Mouse (Mus musculus) heart, embryonic 14.5 days (tissue): ENCODE measurements around the gene Slc9a8. TPM values are rescaled to one million over a fixed set of nuclear protein-coding genes. Genes with fewer than 3 reads are reported as not detected.

Source experiments
- ATAC-seq: fragments of 200-750 bp; cut with Nextera tagmentation; 2 replicates; pipeline ENCODE4 v1.8.0; 2017; ENCODE audit warnings: low read depth, moderate TSS enrichment; ENCODE audit not compliant: insufficient number of reproducible peaks, insufficient read depth, low FRiP score
- H3K27ac ChIP-seq, 2 experiments: fragments of 200-500 bp in 1 of 2; fragments of 300-500 bp in 1 of 2; sonication (generic) in 1 of 2; replicated peaks in 1 of 2; 2 replicates each; pipeline ENCODE4 v1.5.1; 2012 to 2014; ENCODE audit warnings: low read depth in 2 of 2, low read length in 2 of 2, control low read depth in 1 of 2, mild to moderate bottlenecking in 1 of 2, mixed read lengths in 1 of 2; ENCODE audit not compliant: control insufficient read depth in 1 of 2, insufficient read depth in 1 of 2
- H3K27me3 ChIP-seq: fragments of 300-500 bp; sonication (generic); 2 replicates; pipeline ENCODE4 v1.6.1; 2014; ENCODE audit warnings: mild to moderate bottlenecking, low read length, control low read depth; ENCODE audit not compliant: control insufficient read depth, insufficient read depth
- H3K36me3 ChIP-seq: fragments of 300-500 bp; sonication (generic); 2 replicates; pipeline ENCODE4 v1.6.1; 2014; ENCODE audit warnings: mild to moderate bottlenecking, control low read depth, low read length, mixed read lengths; ENCODE audit not compliant: control insufficient read depth, insufficient read depth
- H3K4me1 ChIP-seq, 2 experiments: fragments of 200-500 bp in 1 of 2; fragments of 300-500 bp in 1 of 2; sonication (generic) in 1 of 2; 2 replicates each; pipeline ENCODE4 v1.6.1; 2012 to 2014; ENCODE audit warnings: low read length in 2 of 2, control low read depth in 1 of 2, mixed read lengths in 1 of 2; ENCODE audit not compliant: control insufficient read depth in 2 of 2, insufficient read depth in 2 of 2
- H3K4me2 ChIP-seq: fragments of 300-500 bp; sonication (generic); 2 replicates; pipeline ENCODE4 v1.6.1; 2014; ENCODE audit warnings: mild to moderate bottlenecking, low read length
- H3K4me3 ChIP-seq, 2 experiments: fragments of 200-500 bp in 1 of 2; fragments of 300-500 bp in 1 of 2; sonication (generic) in 1 of 2; 2 replicates each; pipeline ENCODE4 v1.5.1; 2012 to 2014; ENCODE audit warnings: low read length in 2 of 2, mild to moderate bottlenecking in 2 of 2, control low read depth in 1 of 2, low read depth in 1 of 2, moderate library complexity in 1 of 2; ENCODE audit not compliant: control insufficient read depth in 1 of 2, insufficient read depth in 1 of 2
- H3K9ac ChIP-seq: fragments of 300-500 bp; sonication (generic); 2 replicates; pipeline ENCODE4 v1.6.1; 2014; ENCODE audit warnings: mild to moderate bottlenecking, low read length
- H3K9me3 ChIP-seq: fragments of 300-500 bp; sonication (generic); 2 replicates; pipeline ENCODE4 v1.6.1; 2016; ENCODE audit warnings: low read length, control low read depth; ENCODE audit not compliant: control insufficient read depth
- WGBS: fragments of 180-500 bp; shearing (Covaris S2); extraction: QIAGEN DNeasy Blood & Tissue Kit; methylation state at CpG from one replicate; pipeline ENCODE4 v1.1.7; 2014; 5-methylcytosine and 5-hydroxymethylcytosine counted together
- polyA plus RNA-seq: library from polyadenylated mRNA; unstranded; fragments of >200 nt; fragmentation: Nextera tagmentation; extraction: Ambion mirVana; gene quantifications from 2 replicates; pipeline ENCODE4 v1.2.1, GENCODE M21; 2014

Gene Slc9a8
- polyA plus RNA-seq, 1 experiment from 2014 or later = 19.3 TPM

- H3K9me3 ChIP-seq = no peaks in the 10 kb centered on the region
- no peak overlapping the region for H3K4me3 ChIP-seq
- 92% methylated on average over 5 of the region's 5 CpGs for WGBS
- H3K27me3 ChIP-seq = no peaks in the 10 kb centered on the region
- no peak overlapping the region for H3K4me2 ChIP-seq
- peaks cover 79% of the 10 kb centered on the region for H3K36me3 ChIP-seq
- no peak overlapping the region for H3K9ac ChIP-seq
- H3K27ac ChIP-seq = no peak overlapping the region
- ATAC-seq = no peak
- no peaks in the 10 kb centered on the region for H3K4me1 ChIP-seq
Measured at GRCm38 (mm10) chr2:167436371-167436770, 14.9 kb downstream of the Slc9a8 start.

DNA sequence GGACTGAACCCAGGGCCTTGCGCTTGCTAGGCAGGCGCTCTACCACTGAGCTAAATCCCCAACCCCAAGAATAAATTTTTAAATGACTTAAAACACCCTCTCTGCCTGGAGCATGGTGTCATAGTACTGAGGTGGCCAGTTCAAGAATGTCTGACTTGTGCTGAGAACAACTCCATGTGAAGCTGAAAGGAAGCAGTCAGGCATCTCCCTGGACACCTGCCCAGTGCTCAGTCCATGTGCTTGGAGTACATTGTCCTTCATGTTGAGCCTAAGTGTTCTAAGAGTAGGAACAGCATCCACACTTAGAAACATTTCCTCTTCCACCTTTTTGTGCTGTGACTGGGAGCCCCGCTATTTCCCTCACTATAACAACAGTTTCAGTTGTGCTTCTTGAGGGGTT, 17.9 kb downstream of the Slc9a8 start:
- Histone ChIP-seq H3K27me3 (no peaks in the 10 kb centered on the region), H3K4me2 (no peak overlapping the region), H3K27ac (no peak overlapping the region), H3K9ac (no peak overlapping the region), H3K36me3 (peaks cover 84% of the 10 kb centered on the region), H3K4me3 (no peak overlapping the region), H3K4me1 (no peaks in the 10 kb centered on the region), H3K9me3 (no peaks in the 10 kb centered on the region)
- WGBS = 90% methylated on average over 3 of the region's 3 CpGs
- no peak for ATAC-seq

DNA sequence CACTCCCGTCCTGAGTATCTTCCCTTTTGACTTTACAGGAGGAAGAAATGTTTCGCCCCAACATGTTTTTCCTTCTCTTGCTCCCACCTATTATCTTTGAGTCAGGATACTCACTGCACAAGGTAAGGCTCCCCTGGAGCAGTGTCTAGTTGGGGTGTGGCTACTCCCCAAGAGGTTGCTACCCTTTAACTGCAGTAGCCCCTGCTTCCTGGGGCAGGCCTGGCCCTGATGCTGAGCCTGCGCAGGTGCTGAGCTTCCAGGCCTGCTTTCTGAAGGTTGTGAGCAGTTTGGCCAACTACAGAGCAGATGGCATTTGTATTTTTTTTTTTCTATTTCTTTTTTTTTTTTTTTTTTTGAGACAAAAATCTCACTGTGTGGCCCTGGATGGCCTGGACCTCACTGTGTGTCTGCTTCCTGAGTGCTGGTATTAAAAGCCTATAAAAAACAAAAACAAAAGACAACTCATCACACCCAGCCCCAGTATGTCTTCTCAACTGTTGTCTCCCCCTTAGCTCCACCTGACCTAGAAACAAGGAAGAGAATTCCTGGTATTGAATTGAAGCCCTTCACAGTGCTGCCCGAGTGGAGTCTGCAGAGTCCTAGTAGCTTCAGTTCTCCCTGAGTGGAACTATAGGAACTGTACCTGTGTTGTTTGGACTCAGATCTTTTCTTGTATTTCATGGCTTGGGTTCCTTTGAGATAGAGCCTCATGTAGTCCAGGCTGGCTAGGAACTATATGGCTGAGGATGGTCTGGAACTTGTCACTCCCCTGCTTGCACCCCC, 22.1 kb downstream of the Slc9a8 start:
- ATAC-seq = no peak

GRCm38 (mm10) chr2:167445911-167446780, 24.6 kb downstream of the Slc9a8 start:
- peaks cover 93% of the 10 kb centered on the region for H3K36me3 ChIP-seq
- ATAC-seq = no peak
- H3K4me1 ChIP-seq = peaks cover 3 to 7% of the 10 kb centered on the region in 2 experiments; a peak in 3 of 4 replicates
- H3K9ac ChIP-seq = no peak overlapping the region
- H3K4me2 ChIP-seq = no peak overlapping the region
- H3K27me3 ChIP-seq = no peaks in the 10 kb centered on the region
- H3K9me3 ChIP-seq = no peaks in the 10 kb centered on the region
- WGBS = 70% methylated on average over 20 of the region's 20 CpGs
- H3K27ac ChIP-seq = peak overlapping the region in 1 of 2 experiments; percentile 9; a peak in 1 of 4 replicates
- no peak overlapping the region for H3K4me3 ChIP-seq

More for the DNA sequence above, 22.1 kb downstream of the Slc9a8 start:
- Histone ChIP-seq H3K9ac (no peak overlapping the region), H3K9me3 (no peaks in the 10 kb centered on the region), H3K4me3 (no peak overlapping the region), H3K27ac (no peak overlapping the region), H3K27me3 (no peaks in the 10 kb centered on the region), H3K36me3 (peaks cover 84% of the 10 kb centered on the region), H3K4me1 (peaks cover 3 to 7% of the 10 kb centered on the region in 2 experiments; a peak in 3 of 4 replicates), H3K4me2 (no peak overlapping the region)
- 98% methylated on average over 4 of the region's 4 CpGs for WGBS

GRCm38 (mm10) chr2:167447207-167447606, 25.7 kb downstream of the Slc9a8 start:
- no peak overlapping the region for H3K4me3 ChIP-seq
- no peak for ATAC-seq
- no peaks in the 10 kb centered on the region for H3K9me3 ChIP-seq
- H3K36me3 ChIP-seq = peaks cover 90% of the 10 kb centered on the region
- H3K4me2 ChIP-seq = no peak overlapping the region
- H3K4me1 ChIP-seq = peaks cover 3 to 7% of the 10 kb centered on the region in 2 experiments; a peak in 3 of 4 replicates
- WGBS = 91% methylated on average over 7 of the region's 7 CpGs
- no peaks in the 10 kb centered on the region for H3K27me3 ChIP-seq
- no peak overlapping the region for H3K27ac ChIP-seq
- no peak overlapping the region for H3K9ac ChIP-seq

DNA sequence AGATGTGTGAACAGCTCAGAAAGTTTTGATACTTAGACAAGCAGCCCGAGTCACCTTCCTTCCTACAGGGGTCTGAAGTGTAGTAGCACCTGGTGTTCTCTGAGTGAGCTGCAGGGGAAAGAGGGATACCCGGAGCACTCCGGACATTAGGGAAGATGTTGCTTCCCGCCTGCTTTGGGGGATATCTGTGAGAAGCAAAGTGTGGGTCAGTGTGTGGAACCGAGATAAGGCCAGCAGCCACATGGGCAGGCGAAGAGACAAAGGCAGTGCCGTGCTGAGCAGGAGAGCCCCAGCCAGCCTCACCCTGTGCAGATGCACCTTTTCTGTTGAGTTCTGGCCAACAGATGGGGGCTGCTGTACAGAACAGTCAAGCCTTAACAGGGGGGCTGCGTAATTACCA, 26.1 kb downstream of the Slc9a8 start:
- H3K36me3 ChIP-seq = peaks cover 88% of the 10 kb centered on the region

DNA sequence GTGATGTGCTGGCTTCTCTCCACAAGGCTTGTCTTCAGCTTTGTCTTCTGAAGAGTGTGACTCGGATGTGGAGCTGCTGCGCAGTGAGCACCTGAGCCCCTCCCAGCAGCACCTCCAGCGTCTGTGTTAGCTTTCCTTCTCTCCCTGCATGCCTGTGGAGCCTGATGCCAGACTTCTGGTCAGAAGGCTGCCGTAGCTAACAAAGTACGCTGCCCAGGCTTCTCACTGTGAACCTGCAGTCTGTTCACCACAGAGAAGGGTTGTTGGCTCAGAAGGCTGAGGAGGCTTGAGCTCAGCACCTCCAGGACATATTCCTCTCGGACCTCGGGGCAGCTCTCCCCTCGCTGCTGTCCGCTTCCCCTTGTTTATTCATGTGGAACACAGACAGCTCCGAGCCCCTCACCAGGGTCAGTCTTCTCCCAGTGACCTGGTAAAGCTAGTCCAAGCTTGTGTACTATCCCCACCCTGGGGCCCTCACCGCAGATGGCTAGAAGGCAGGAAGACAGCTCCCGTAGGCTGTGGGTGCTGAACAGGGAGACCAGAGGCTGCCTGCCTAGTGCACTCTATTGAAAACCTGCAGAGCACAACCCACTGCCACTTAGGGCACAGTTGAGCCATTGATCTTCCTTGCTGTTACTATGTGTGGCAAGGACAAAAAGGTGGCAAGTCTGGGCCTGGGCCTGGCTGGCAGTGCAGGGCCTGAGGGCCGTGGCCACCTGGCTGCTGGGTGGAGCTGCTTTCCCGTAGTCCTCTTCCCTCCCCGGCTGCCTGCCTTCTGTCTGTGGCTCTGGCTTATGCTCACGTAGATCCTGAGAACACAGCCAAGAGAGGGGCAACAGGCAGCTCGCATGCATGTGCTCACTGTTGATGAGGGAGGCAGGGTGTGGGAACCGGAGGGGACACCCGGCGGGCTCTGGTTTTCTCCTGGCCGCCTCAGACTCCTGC, 28.1 kb downstream of the Slc9a8 start:
- Histone ChIP-seq H3K9me3 (no peaks in the 10 kb centered on the region), H3K27me3 (no peaks in the 10 kb centered on the region), H3K4me3 (no peak overlapping the region), H3K9ac (no peak overlapping the region), H3K36me3 (peaks cover 88% of the 10 kb centered on the region), H3K27ac (no peak overlapping the region), H3K4me1 (peaks cover 3 to 7% of the 10 kb centered on the region in 2 experiments; a peak in 3 of 4 replicates), H3K4me2 (no peak overlapping the region)
- no peak for ATAC-seq
- WGBS = 89% methylated on average over 21 of the region's 21 CpGs

More for the DNA sequence above, 26.1 kb downstream of the Slc9a8 start:
- H3K9ac ChIP-seq = no peak overlapping the region
- 76% methylated on average over 8 of the region's 8 CpGs for WGBS
- no peak overlapping the region for H3K4me2 ChIP-seq
- H3K27me3 ChIP-seq = no peaks in the 10 kb centered on the region
- peaks cover 3 to 7% of the 10 kb centered on the region in 2 experiments; a peak in 3 of 4 replicates for H3K4me1 ChIP-seq
- no peak overlapping the region for H3K27ac ChIP-seq
- ATAC-seq = no peak
- no peak overlapping the region for H3K4me3 ChIP-seq
- H3K9me3 ChIP-seq = no peaks in the 10 kb centered on the region
